Mouse (Mus musculus) hindbrain, embryonic 14.5 days (tissue): ENCODE measurements around the gene Ppp1r10. TPM values are rescaled to one million over a fixed set of nuclear protein-coding genes. Genes with fewer than 3 reads are reported as not detected.
A peak's percentile ranks its signal among the peaks of the same experiment; 100 is the strongest.
"Not testable (repeated sequence)": the region's sequence is repeated elsewhere in the genome, so short reads cannot be mapped to it uniquely, and the experiment has no call there.

ENCODE experiments used
- ATAC-seq: fragments of 200-750 bp; cut with Nextera tagmentation; 2 replicates; pipeline ENCODE4 v1.8.0; 2017; ENCODE audit warnings: moderate number of reproducible peaks, mild to moderate bottlenecking, moderate TSS enrichment, moderate library complexity; ENCODE audit not compliant: low FRiP score
- DNase-seq: peaks from one replicate; pipeline ENCODE4 v3.0.0-alpha.2; 2015; ENCODE audit warnings: low spot score
- H3K27ac ChIP-seq: fragments of 300-500 bp; sonication (generic); 2 replicates; pipeline ENCODE4 v1.5.1; 2014; ENCODE audit warnings: mild to moderate bottlenecking, moderate library complexity
- H3K27me3 ChIP-seq: fragments of 300-500 bp; sonication (generic); 2 replicates; pipeline ENCODE4 v1.6.1; 2014; ENCODE audit warnings: mild to moderate bottlenecking, low read length, mixed read lengths; ENCODE audit not compliant: control insufficient read depth, insufficient read depth
- H3K36me3 ChIP-seq: fragments of 300-500 bp; sonication (generic); replicated peaks from 2 replicates; pipeline ENCODE4 v1.6.1; 2014; ENCODE audit not compliant: control insufficient read depth, insufficient read depth
- H3K4me1 ChIP-seq: fragments of 300-500 bp; sonication (generic); replicated peaks from 2 replicates; pipeline ENCODE4 v1.6.1; 2014; ENCODE audit warnings: antibody characterized with exemption, low read length, mixed read lengths; ENCODE audit not compliant: control insufficient read depth, insufficient read depth
- H3K4me2 ChIP-seq: fragments of 300-500 bp; sonication (generic); replicated peaks from 2 replicates; pipeline ENCODE4 v1.6.1; 2014; ENCODE audit warnings: mild to moderate bottlenecking, moderate library complexity
- H3K4me3 ChIP-seq: fragments of 300-500 bp; sonication (generic); replicated peaks from 2 replicates; pipeline ENCODE4 v1.5.1; 2014; ENCODE audit warnings: mild to moderate bottlenecking, low read length
- H3K9ac ChIP-seq: fragments of 300-500 bp; sonication (generic); 2 replicates; pipeline ENCODE4 v1.6.1; 2014
- H3K9me3 ChIP-seq: fragments of 300-500 bp; sonication (generic); 2 replicates; pipeline ENCODE4 v1.6.1; 2016; ENCODE audit warnings: low read length; ENCODE audit not compliant: control insufficient read depth
- WGBS: fragments of 180-500 bp; shearing (Covaris S2); extraction: QIAGEN DNeasy Blood & Tissue Kit; methylation state at CpG from one replicate; pipeline ENCODE4 v1.1.7; 2014; 5-methylcytosine and 5-hydroxymethylcytosine counted together
- polyA plus RNA-seq: library from polyadenylated mRNA; unstranded; fragments of >200 nt; fragmentation: Nextera tagmentation; extraction: Ambion mirVana; gene quantifications from 2 replicates; pipeline ENCODE4 v1.2.1, GENCODE M21; 2014

Ppp1r10 gene
- polyA plus RNA-seq, 1 experiment from 2014 or later, result 37.9 TPM

DNA sequence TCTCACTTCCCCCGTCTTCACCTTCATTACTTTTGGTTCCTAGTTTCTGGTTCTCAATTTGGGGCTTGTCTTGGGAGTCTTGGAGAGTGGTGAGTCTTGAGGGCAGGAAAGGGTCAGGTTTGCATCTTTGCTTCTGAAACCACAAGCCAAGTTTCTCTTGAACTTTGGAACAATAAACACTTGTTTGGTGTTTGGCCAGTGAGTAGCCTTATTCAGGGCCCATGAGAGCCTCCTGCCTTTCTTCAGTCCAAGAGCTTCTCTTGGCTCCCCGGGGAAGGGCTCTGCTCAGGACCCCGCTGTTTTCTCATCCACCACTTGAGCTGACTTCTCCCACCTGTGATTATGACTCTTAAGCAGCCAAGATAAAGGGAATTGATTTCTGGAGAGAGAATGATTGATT lies 6.3 kb downstream of the Ppp1r10 start:
- DNase-seq, result no peak
- Histone ChIP-seq H3K27me3 (no peaks in the 10 kb centered on the region), H3K9me3 (no peaks in the 10 kb centered on the region), H3K4me3 (no peak overlapping the region), H3K36me3 (peaks cover 45% of the 10 kb centered on the region), H3K4me2 (no peak overlapping the region), H3K9ac (no peak overlapping the region), H3K27ac (no peak overlapping the region), H3K4me1 (peaks cover 33% of the 10 kb centered on the region)
- WGBS, result 96% methylated on average over 3 of the region's 3 CpGs
- no peak for ATAC-seq

DNA sequence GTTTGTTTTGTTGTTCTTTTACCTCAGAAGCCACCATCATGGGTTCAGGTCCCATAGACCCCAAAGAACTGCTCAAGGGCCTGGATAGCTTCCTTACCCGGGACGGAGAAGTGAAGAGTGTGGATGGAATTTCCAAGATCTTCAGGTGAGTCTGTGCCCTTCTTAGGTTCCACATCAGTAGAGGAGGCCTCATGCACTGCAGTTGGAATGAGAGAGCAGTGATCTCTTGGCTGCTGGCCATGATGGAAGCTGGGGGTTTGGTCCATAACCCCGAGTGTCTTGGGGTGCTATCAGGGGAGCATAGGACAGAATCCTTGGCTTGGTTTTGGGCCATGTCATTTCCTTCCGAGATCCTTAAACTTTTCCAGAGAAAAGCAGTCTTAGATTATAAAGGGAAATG lies 7.0 kb downstream of the Ppp1r10 start:
- Histone ChIP-seq H3K4me3 (no peak overlapping the region), H3K27me3 (no peaks in the 10 kb centered on the region), H3K36me3 (peaks cover 52% of the 10 kb centered on the region), H3K4me2 (no peak overlapping the region), H3K27ac (no peak overlapping the region), H3K9ac (no peak overlapping the region), H3K9me3 (no peaks in the 10 kb centered on the region), H3K4me1 (peaks cover 33% of the 10 kb centered on the region)
- DNase-seq (peak; percentile 17), ATAC-seq (no peak)
- WGBS, result 97% methylated on average over 4 of the region's 4 CpGs

DNA sequence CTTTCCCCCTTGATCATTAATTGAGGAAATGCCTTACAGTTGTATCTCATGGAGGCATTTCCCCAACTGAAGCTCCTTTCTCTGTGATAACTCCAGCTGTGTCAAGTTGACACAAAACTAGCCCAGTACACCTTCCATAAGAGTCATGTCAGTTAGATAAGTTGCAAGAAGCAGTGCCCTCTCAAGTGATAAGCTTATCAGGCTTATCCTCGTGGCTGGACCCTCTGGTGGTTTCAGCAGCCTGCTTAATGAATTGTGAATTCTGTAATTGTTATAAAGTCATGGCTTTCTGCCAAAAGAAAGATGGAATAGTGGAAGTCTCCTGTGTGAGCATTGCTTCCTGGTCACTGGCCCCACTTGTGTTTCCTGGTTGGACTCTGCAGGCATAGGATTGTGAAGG lies 11.2 kb downstream of the Ppp1r10 start:
- 76% methylated on average over 1 of the region's 1 CpGs for WGBS
- no peaks in the 10 kb centered on the region for H3K27me3 ChIP-seq
- H3K4me1 ChIP-seq, result 0 out of 2 replicates have a peak, but pooled peaks cover 2% of the 10 kb centered on the region
- H3K4me2 ChIP-seq, result no peak overlapping the region
- ATAC-seq (no peak), DNase-seq (no peak)
- H3K9ac ChIP-seq, result no peak overlapping the region
- no peak overlapping the region for H3K4me3 ChIP-seq
- H3K27ac ChIP-seq, result no peak overlapping the region
- no peaks in the 10 kb centered on the region for H3K9me3 ChIP-seq
- H3K36me3 ChIP-seq, result peaks cover 84% of the 10 kb centered on the region

DNA sequence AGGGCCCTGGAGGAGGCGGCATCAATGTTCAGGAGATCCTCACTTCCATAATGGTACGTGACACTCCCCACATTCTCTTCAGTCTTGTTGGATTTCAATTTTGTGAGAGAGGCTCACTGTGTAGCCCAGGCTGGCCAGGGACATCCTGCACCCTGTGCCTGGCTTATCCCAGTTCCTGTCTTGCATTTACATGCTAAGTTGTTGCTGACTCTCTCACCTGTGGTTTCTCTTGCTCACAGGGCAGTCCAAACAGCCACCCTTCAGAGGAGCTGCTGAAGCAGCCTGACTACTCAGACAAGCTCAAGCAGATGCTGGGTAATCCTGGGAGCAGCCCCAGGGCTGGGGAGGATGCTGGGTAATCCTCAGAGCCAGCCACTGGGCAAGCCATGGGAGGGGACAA lies 13.3 kb downstream of the Ppp1r10 start:
- Histone ChIP-seq H3K4me3 (no peak overlapping the region), H3K36me3 (peaks cover 69% of the 10 kb centered on the region), H3K4me1 (no peaks in the 10 kb centered on the region), H3K9ac (no peak overlapping the region), H3K4me2 (no peak overlapping the region), H3K9me3 (no peaks in the 10 kb centered on the region), H3K27ac (no peak overlapping the region), H3K27me3 (no peaks in the 10 kb centered on the region)
- 100% methylated on average over 2 of the region's 2 CpGs for WGBS
- ATAC-seq (no peak), DNase-seq (no peak)

DNA sequence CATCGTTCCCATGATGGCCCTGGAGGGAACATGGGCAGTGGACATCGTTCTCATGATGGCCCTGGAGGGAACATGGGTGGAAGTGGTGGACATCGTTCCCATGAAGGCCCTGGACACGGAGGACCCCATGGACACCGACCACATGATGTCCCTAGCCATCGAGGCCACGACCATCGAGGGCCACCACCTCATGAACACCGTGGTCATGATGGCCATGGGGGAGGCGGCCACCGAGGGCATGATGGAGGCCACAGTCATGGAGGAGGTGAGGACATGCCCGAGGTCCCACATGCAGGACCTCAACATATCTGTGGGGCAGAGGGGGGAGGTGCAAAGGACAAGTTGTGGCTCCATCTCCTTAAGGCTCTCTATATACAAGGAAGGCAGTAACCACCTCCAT lies 14.4 kb downstream of the Ppp1r10 start:
- H3K27ac ChIP-seq, result no peak overlapping the region
- H3K4me2 ChIP-seq, result no peak overlapping the region
- H3K4me3 ChIP-seq, result no peak overlapping the region
- H3K27me3 ChIP-seq, result no peaks in the 10 kb centered on the region
- no peaks in the 10 kb centered on the region for H3K4me1 ChIP-seq
- H3K9me3 ChIP-seq, result no peaks in the 10 kb centered on the region
- no peak overlapping the region for H3K9ac ChIP-seq
- no peak for ATAC-seq
- WGBS, result 97% methylated on average over 12 of the region's 12 CpGs
- DNase-seq, result no peak
- peaks cover 58% of the 10 kb centered on the region for H3K36me3 ChIP-seq

DNA sequence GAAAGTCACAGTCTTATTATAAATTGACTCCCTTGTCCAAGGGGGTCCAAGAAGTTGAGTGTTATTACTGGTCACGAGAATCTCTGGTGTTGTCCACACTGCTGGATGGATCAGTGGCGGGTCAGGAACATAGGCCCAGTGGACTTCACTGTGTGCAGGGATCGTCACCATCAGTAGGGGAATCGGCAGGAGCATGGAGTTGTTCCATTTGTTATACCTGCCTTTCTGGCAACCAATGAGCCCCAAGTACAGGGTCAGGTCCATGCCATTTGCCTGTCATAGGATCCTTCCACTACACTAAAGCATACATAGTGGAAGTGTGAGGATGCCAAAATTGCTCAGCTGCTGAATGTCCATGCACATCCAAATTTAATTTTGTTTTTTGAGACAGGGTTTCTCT lies 16.4 kb downstream of the Ppp1r10 start:
- 91% methylated on average over 4 of the region's 4 CpGs for WGBS

DNA sequence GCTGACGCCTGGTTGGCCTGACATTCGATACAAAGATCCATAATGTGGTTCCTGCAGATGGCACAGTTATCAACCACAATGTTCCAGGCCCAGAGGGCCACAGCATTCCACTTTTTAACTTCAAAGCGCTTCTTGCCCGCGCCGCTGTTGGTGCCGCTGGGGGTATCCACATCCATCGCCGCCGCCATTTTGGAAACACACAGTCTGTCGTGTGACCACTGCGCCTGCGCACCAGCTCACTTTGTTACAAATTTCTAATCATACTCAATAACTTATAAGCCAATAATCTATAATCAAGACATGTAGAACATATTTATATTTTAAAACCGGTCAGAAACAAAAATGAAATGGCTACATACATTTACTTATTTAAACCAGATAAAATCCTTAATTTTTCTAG lies 19.5 kb downstream of the Ppp1r10 start:
- H3K4me2 ChIP-seq, H3K27ac ChIP-seq, H3K4me1 ChIP-seq, H3K9me3 ChIP-seq, ATAC-seq, H3K27me3 ChIP-seq, H3K4me3 ChIP-seq, H3K9ac ChIP-seq, H3K36me3 ChIP-seq, DNase-seq: not testable (repeated sequence)
- 88% methylated on average over 14 of the region's 14 CpGs for WGBS

More for the DNA sequence above, 16.4 kb downstream of the Ppp1r10 start:
- peak; percentile 15 for DNase-seq
- Histone ChIP-seq H3K4me3 (no peak overlapping the region), H3K27me3 (no peaks in the 10 kb centered on the region), H3K36me3 (peaks cover 40% of the 10 kb centered on the region), H3K4me1 (no peaks in the 10 kb centered on the region), H3K27ac (no peak overlapping the region), H3K4me2 (no peak overlapping the region), H3K9me3 (no peaks in the 10 kb centered on the region), H3K9ac (no peak overlapping the region)
- ATAC-seq, result no peak

DNA sequence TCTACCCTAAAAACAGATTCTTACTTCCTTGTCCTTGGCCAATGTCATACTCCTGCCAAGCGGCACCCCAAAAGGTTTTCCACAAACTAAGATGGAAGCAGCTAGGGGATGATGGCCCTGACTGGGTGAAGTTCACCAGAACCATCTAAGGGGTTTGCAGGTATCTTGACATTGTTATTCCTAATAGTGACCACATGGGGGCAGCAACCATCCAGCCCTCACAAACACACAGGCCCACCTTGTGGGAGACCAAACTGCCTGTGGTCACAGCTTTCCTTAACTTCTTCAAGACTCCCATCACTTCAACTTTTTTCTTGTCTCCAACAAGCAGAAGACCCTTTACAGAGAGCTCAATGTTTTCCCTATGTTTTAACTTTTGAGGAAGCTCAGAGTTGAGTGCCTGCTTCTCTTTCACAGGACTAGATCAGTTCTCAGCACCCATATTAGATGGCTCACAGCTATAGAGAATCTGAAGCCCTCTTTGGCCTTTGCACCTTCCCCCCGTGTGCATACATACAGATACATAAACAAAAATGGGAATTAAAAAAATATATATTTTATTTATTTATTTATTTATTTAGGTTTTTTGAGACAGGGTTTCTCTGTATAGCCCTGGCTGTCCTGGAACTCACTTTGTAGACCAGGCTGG lies 21.6 kb downstream of the Ppp1r10 start:
- WGBS, result 44% methylated on average over 2 of the region's 2 CpGs
- Histone ChIP-seq H3K36me3 (no peaks in the 10 kb centered on the region), H3K9ac (no peak overlapping the region), H3K4me1 (no peaks in the 10 kb centered on the region), H3K4me3 (no peak overlapping the region), H3K27ac (no peak overlapping the region), H3K27me3 (no peaks in the 10 kb centered on the region), H3K9me3 (no peaks in the 10 kb centered on the region), H3K4me2 (no peak overlapping the region)
- ATAC-seq (peak; percentile 59; the same call in 1 of the 2 replicates), DNase-seq (peak; percentile 69)

DNA sequence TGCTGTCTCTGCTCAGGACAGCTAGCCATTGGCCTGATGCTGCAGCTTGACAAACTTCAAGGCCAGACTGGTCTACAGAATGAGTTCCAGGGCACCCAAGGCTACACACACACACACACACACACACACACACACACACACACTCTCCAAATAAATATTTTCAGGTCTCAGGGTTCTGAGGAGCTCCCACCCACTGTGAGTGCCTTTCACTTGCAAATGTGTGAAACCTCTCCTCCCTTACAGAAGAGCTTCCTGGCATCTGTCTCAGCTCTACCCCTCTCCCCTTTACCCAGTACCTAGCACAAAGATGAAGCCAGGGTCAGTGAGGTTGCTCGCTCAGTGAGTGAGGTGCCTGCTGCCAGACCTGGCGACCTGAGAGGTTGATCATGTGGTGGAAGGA lies 22.9 kb downstream of the Ppp1r10 start:
- Histone ChIP-seq H3K9ac (no peak overlapping the region), H3K4me2 (no peak overlapping the region), H3K4me1 (no peaks in the 10 kb centered on the region), H3K36me3 (no peaks in the 10 kb centered on the region), H3K27me3 (no peaks in the 10 kb centered on the region), H3K9me3 (no peaks in the 10 kb centered on the region), H3K27ac (no peak overlapping the region), H3K4me3 (no peak overlapping the region)
- no peak for DNase-seq
- no peak for ATAC-seq
- 60% methylated on average over 2 of the region's 2 CpGs for WGBS

DNA sequence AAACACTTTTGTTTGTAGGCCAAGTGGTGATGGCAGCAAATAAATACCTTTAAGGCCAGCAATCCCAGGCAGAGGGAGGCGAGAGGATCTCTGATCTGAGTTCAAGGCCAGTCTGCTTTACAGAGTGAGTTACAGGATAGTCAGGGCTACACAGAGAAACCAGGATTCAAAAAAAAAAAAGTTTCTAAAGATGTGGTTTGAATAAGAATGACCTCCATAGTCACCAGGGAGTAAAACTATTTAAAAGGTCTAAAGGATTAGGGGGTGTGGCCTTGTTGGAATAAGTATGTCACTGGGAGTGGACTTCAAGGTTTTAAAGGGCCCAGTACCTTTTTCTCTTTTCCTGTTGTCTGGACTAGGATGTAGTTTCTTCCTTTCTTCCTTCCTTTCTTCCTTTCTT lies 23.7 kb downstream of the Ppp1r10 start:
- Histone ChIP-seq H3K9ac (no peak overlapping the region), H3K9me3 (no peaks in the 10 kb centered on the region), H3K4me2 (no peak overlapping the region), H3K27ac (no peak overlapping the region), H3K36me3 (no peaks in the 10 kb centered on the region), H3K4me3 (no peak overlapping the region), H3K27me3 (no peaks in the 10 kb centered on the region), H3K4me1 (no peaks in the 10 kb centered on the region)
- DNase-seq, result no peak
- whole genome bisulfite sequencing, result 68% methylated on average over 1 of the region's 1 CpGs
- ATAC-seq, result no peak
